Mouse (Mus musculus): Measurements from ENCODE around the gene Wdfy2.
"Not testable (repeated sequence)": the region's sequence is repeated elsewhere in the genome, so short reads cannot be mapped to it uniquely, and the experiment has no call there.

The Wdfy2 gene

GRCm38 (mm10) chr14:62837641-62838252 lies at the start of gene Wdfy2:
Gene Wdfy2 (plus strand): TSS chr14:62837678.
- DNase-seq (ENCODE audit: low spot score in 2 of 2): peak; percentile 47 to 57

GRCm38 (mm10) chr14:62789282-62789681 lies 48.2 kb upstream of the Wdfy2 start:
- DNase-seq (ENCODE audit: low spot score in 2 of 2): no peak

DNA sequence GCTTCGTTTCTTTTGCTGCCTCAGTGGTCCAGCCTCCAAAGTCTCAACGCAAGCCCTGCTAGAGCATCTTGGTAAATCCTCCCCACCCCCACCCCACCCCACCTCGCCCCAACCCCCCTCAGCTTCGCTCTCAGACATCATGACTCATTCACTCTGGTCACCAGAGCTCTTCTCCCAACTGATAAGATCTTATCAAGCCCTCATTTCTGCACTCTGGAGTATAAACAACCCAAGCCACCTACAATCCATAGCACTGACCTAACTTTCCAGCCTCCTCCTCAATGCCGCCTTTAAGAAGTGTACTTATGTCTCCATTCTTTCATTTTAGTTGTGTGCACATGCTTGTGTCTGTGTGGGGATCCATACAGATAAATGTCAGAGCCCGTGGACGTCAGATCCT lies 41.8 kb upstream of the Wdfy2 start:
- DNase-seq (ENCODE audit: low spot score in 2 of 2): no peak

DNA sequence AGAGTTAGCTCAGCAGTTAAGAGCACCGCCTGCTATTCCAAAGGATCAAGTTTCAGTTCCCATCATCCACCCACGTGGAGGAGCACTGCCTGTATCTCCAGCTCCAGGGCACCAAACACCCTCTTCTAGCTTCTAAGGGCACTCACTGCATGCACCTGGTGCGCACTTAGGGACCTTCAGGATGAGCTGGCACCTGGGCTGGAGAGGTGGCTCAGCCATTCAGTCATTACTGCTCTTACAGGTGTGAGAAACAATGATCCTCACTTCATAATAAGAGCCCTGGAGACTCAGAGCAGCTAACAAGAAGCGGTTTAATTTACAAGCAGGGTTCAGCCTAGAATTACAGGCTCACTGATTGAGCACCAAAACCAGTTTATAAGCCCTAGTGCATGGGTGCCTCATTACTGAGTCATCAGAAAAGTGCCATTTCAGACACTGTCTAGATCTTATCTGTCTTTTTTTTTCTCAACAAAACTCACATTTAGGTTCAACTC lies 38.8 kb upstream of the Wdfy2 start:
- no peak for DNase-seq (ENCODE audit: low spot score in 2 of 2)

- DNase-seq (ENCODE audit: low spot score in 2 of 2): peak in 1 of 2 experiments; percentile 6
Observed at GRCm38 (mm10) chr14:62800791-62801190, 36.7 kb upstream of the Wdfy2 start.

- no peak for DNase-seq (ENCODE audit: low spot score in 2 of 2)
Observed at GRCm38 (mm10) chr14:62803204-62803603, 34.3 kb upstream of the Wdfy2 start.

DNA sequence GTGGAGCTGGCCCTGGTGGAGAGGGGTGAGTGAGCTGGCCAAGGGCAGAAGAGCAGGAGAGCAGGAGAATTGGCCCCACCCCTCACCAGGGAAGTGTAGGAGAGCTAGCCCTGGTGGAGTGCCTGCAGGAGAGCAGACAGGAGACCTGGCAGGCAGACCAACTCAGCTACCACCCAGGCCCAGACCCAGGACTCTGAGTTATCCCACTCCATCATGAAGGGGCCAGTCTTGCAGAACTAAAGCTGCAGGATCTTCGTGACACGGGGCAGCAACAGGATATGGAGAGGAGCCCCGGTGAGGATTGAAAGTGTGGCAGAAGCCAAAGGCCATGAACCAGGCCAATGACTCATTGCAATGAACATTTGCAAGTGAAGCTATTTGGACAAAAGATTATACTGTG lies 30.6 kb upstream of the Wdfy2 start:
- DNase-seq (ENCODE audit: low spot score in 2 of 2): no peak

GRCm38 (mm10) chr14:62808661-62809523 lies 28.6 kb upstream of the Wdfy2 start:
- no peak for DNase-seq (ENCODE audit: low spot score in 2 of 2)

GRCm38 (mm10) chr14:62812765-62813164 lies 24.7 kb upstream of the Wdfy2 start:
- DNase-seq (ENCODE audit: low spot score in 2 of 2): no peak

GRCm38 (mm10) chr14:62814567-62814966 lies 22.9 kb upstream of the Wdfy2 start:
- no peak for DNase-seq (ENCODE audit: low spot score in 2 of 2)

GRCm38 (mm10) chr14:62816827-62817226 lies 20.7 kb upstream of the Wdfy2 start:
- DNase-seq (ENCODE audit: low spot score in 2 of 2): no peak

DNA sequence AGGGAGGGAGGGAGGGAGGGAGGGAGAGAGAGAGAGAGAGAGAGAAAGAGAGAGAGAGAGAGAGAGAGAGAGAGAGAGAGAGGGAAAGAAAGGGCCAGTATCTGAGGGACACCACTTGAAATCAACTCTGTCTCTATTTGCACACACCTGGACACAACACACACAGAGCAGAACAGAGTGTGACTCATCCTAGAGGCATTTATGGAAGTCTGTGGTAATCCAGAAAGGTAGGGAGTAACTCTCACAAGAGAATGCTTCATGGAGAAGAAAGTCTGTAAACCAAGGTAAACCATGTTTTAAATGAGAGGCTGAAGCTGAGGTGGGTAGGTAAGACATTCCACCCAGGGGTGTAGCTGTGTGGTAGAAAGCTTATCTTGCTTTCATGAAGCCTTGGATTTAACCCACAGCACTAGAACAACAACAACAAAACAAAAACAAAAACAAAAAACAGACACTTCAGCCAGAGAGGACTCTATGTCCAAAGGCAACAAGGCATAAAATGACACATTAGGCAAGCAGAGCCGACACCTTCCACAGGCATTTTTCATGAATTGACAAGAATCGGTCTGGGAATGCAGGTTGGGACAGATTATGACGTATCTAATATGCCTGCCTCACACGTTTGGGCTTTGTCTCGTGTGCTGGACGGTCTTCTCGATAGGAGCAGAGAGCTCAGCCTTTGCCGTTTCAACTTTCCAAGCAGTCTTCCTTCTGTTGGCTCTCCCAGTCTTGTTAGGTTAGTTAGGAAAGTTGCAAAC lies 11.7 kb upstream of the Wdfy2 start:
- no peak for DNase-seq (ENCODE audit: low spot score in 2 of 2)

- DNase-seq (ENCODE audit: low spot score in 2 of 2): no peak
Observed at GRCm38 (mm10) chr14:62829291-62829690, 8.2 kb upstream of the Wdfy2 start.

DNA sequence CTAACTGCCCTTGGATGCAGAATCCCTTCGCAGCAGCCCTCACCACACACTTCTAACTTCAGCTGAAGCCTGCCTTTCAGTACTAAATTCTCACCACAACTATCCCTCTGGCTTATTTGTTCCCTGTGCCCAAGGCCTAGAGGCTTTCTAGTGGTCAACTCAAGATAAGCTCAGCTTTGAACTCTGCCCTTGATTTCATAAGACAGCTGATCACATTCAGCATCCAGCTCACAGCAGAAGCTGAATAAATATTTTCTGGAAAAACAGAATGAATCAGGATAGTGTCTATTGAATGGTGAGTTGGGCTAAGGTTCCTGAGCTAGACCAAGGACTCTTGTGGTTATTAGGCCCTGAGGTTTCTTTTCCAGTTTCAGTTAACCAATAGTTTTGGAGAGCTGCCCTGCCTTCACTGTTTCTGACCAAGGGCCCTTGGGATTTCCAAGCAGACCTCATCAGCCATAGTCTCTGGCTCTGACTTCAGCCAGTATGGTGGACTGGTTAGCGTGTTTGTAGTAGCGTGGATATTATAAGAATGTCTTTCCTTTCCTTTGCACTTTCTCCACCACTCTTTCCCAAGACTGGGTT lies 5.7 kb upstream of the Wdfy2 start:
- no peak for DNase-seq (ENCODE audit: low spot score in 2 of 2)

DNA sequence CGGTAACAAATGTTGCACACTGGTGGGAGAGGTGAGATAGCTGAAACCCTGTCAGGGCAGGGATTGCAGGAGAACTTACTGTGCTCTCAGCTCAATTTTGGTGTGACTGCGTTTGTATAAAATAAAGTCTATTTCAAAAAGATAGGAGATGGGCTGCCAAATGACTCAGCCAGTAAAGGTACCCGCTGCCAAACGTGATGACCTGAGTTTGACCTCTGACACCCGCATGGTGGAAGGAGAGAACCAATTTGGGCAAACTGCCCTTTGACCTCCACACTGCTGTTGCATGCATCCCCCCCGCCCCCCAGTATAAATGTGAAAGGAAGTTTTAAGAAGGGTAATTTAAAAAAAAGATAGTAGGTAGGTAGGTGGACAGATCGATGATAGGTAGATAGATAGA lies 4.4 kb upstream of the Wdfy2 start:
- DNase-seq (ENCODE audit: low spot score in 2 of 2): no peak

DNA sequence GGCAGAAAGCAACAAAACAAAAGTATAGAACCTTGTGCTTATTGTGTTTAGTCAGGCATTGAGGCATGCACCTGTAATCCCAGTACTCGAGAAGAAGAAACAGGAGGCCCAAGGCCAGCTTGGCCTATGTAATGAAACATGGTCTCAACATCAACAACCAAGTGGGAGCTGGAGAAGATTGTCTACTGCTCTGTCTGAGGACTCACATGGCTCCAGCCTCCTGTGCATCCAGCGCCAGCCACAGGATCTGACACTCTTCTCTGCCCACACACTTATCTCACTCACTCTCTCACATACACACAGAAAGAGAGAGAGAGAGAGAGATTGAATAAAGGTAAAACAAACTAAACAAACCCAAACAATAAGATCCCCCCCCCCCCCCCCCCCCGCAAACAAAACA lies 3.9 kb upstream of the Wdfy2 start:
- no peak for DNase-seq (ENCODE audit: low spot score in 2 of 2)

GRCm38 (mm10) chr14:62835737-62836136 lies 1.7 kb upstream of the Wdfy2 start:
- not testable (repeated sequence) for DNase-seq (ENCODE audit: low spot score in 2 of 2)

DNA sequence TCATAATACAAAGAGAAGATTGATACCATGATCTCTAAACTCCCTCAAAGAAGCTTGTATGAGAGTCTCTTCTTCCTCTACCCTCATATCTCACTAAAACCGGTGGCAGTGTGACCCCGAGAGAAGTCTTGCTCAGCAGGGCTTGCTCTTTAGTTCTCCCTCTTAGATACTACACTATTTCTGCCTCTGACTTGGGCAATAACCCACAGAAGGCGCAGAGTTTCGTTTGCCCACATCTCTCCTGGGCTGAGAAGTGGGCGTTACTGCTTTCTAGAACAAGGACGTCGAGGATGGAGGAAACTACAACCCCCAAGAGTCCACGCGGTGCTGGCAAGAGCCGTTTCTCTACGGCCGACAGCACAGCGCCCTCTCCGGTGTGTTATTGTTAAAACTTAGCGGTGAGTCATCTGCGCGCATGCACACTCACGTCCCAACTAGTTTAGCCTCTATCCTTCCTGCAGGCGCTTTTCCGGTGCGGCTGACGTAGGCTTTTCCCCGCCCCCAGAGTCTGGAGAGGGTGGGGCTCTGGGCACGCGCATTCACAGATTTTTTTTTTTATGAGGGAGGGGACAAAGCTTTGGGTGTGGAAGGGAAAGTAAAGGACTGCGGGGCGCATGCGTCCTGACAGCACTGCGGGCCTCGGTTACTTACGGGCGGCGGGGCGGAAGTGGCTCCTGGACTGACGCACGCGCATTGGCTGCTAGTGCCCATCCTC lies 395 bp upstream of the Wdfy2 start:
- DNase-seq (ENCODE audit: low spot score in 2 of 2): peak; percentile 96 to 99

GRCm38 (mm10) chr14:62838336-62838735 lies 858 bp downstream of the Wdfy2 start:
- DNase-seq (ENCODE audit: low spot score in 2 of 2): no peak

DNA sequence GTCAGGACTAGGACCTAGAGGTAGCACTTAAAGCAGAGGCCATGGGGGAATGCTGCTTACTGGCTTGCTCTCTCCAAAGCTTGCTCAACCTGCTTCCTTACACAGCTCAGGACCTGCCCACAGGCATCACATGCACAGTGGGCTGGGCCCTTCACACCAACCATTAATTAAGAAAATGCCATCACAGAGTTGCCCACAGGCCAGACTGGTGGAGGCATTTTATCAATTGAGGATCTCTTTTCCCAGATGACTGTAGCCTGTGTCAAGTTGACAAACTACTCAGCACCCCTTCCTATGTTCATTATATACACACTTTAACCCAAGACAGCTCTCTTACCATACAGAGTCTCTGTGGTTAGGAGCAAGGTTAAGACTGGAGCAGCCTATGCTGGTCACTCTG lies 4.2 kb downstream of the Wdfy2 start:
- no peak for DNase-seq (ENCODE audit: low spot score in 2 of 2)

DNA sequence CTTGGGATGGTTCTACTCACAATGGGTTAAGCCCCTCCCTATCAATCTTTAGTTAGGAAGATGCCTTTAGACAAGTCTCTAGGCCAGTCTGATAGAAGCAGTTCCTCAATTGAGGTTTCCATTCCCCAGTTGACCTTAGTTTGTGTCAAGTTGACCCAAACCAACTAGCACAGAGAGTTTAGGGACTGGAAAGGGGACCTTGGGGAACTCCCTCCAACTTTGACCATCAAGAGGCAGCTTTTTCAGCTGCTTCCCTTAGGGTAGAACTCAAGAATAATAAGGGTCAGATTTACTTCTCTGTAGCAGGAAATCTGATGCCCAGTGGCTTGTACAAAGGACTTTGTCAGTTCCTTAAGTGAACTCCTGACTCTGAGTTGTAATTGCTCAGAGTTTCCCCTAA lies 5.0 kb downstream of the Wdfy2 start:
- DNase-seq (ENCODE audit: low spot score in 2 of 2): no peak

All from frontal cortex, postnatal 14 days (tissue).